Mouse (Mus musculus): ENCODE measurements around the gene Rsph4a.
"Not testable (repeated sequence)": the region's sequence is repeated elsewhere in the genome, so short reads cannot be mapped to it uniquely, and the experiment has no call there.

Rsph4a gene

DNA sequence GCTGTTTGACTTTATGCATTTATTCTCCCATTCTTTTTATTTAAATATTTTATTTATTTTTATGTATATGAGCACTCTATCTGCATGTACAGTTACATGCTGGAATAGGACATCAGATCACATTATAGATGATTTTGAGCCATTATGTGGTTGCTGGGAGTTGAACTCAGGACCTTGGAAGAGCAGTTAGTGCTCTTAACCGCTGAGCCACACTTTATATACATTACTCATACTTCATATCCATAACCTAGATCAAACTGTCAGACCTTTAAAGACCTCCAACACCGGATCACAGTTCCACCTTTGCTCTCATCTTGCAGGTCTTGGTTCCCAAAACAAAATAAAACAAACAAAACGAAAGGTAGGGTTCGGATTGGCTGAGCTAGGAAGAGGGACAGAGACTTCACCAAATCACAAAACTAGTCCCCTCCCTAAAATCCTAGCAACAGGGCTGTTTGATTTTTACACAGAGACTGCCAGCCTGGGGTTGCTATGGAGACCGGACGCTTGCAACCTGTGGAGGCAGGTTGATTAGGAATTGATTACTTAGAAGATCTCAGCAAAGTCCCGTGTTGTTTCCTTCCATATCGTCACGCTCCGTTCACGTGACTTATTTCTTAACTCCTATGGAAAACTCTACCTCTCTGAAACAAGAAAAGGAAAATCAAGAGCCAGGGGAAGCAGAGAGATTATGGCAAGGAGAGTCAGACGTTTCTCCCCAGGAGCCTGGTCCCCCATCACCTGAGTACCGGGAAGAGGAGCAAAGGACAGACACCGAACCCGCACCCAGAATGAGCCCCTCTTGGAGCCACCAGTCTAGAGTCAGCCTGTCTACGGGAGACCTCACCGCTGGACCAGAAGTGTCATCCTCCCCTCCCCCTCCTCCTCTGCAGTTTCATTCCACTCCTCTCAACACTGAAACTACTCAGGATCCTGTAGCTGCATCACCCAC, at the start of gene Rsph4a:
Gene Rsph4a (plus strand): TSS at position 582 of the 952 bp plus-strand sequence.
- DNase-seq = peak; percentile 53

GRCm38 (mm10) chr10:33857421-33857820, 47.5 kb upstream of the Rsph4a start, which contains the start of gene Sult3a1:
Gene Sult3a1, plus strand, starts transcription at chr10:33857721.
- no peak for DNase-seq

GRCm38 (mm10) chr10:33865994-33866393, 38.9 kb upstream of the Rsph4a start:
- DNase-seq = no peak

- DNase-seq = no peak
Observed at GRCm38 (mm10) chr10:33870441-33870840, 34.5 kb upstream of the Rsph4a start.

GRCm38 (mm10) chr10:33872672-33873398, 32.1 kb upstream of the Rsph4a start:
- DNase-seq = no peak

- not testable (repeated sequence) for DNase-seq
Observed at GRCm38 (mm10) chr10:33882411-33882810, 22.5 kb upstream of the Rsph4a start.

GRCm38 (mm10) chr10:33901520-33901919, 3.4 kb upstream of the Rsph4a start:
- DNase-seq = not testable (repeated sequence)

DNA sequence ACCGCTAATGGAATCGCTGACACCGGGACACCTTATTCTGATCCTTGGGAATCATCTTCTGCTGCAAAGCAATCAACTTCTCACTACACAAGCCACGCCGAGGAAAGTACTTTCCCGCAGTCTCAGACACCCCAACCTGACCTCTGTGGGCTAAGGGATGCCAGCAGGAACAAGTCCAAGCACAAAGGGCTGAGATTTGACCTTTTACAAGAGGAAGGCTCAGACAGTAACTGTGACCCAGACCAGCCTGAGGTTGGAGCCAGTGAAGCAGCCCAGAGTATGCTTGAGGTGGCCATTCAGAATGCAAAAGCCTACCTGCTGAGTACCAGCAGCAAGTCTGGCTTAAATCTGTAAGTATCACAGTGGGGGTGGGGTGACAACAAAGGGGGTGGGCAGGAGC, 578 bp downstream of the Rsph4a start:
- DNase-seq = no peak

GRCm38 (mm10) chr10:33940702-33941101, 35.8 kb downstream of the Rsph4a start:
- peak; percentile 72 for DNase-seq

DNA sequence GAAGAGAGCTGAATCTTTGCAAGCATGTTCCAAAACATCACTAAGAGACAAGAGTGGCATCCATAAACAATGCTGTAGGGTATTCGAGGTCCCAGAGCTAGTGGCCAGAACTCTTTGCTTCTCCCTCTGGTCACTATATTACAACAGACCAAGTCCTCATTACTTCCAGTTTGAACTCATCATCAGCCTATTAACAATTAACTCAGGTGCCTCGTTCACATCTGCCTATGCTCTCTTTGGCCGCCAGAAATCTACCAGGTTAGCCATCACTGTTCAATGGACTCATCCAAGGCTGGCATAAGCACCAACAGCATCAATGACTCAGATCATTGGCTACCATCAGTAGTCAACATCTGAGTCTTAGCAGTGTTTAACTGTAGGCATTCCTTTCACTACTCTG, 40.5 kb downstream of the Rsph4a start:
- no peak for DNase-seq

DNA sequence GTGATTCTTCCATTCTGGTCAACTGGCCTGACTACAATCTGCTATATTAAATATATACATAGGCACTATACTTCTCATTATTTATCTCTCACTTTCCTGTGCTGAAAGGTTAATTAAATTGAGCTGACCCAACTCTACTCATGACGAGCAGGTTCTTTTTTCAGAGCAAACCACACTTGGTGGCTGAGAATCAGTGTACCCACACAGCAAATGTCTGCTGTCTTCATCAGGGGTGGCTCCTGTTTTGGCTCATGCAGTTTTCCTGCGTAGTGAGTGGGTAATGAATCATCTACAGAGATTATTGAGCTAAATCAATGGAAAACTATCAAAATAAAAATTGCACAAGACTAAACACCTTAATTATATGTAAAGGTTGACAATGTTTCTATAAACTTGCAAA, 41.4 kb downstream of the Rsph4a start:
- DNase-seq = no peak

- peak; percentile 93 for DNase-seq
Observed at GRCm38 (mm10) chr10:33950803-33951583, 46.1 kb downstream of the Rsph4a start, which contains the start of gene Zup1. Gene Zup1, minus strand, starts transcription at chr10:33951269.

- no peak for DNase-seq
Observed at GRCm38 (mm10) chr10:33952509-33952908, 47.6 kb downstream of the Rsph4a start.
